Mouse (Mus musculus): ENCODE measurements at regions not wholly inside any gene's neighbourhood (a gene's known extent, or its start where the extent isn't known, plus 50 kb on each side); places are given as distances from the start of the nearest gene placed in this dataset.

DNA sequence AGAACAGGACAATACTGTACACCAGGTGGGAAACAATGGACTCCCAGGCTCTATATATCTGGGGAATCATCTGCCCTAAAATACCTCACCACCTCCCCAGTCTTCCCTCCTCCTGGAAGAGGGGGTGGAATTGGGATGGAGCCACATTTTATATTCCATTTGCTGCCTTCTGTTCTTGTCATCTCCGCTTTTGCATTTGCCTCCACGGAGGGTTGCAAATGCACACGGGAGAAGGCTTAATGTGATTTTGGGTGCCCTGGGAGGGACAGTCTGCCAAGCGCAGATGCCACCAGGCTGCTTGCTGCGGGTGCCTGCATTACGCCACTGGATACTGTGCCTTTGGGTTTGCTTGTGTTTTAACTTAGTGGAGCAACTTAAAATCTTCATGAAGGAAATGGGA is 239.5 kb upstream of the Zc3h12c start:
- intact Hi-C loops (cut with DNase I) = loop anchor here (10.0 kb wide), 1 partner anchor 267 kb away; the partner anchor contains the start of gene AI593442

DNA sequence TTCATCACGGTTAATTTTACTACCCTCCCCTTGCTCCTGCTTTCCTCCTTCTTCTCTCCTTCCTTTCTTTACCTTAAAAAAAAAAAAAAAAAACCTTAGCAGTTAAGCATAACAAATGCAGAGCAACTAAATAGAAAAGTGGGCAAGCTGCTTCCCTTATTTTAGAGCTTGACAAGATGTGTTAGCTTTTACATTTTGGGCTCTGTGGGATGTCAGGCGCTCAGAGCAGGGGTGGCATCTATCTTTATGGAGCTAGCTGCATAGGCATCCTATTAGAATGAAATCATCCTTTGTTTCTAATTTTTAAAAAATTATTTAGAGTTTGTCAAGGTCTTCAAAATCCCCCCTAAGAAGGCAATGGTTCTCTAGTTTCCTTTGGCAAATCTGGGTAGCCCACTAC is 234.1 kb upstream of the Zc3h12c start:
- intact Hi-C loops (cut with DNase I) = loop anchor here (10.0 kb wide), 1 partner anchor 272 kb away; the partner anchor contains the start of gene AI593442
- peak; percentile 39 to 49 for DNase-seq (ENCODE audit: low spot score in 2 of 2)

More for the DNA sequence above, 239.5 kb upstream of the Zc3h12c start:
- DNase-seq (ENCODE audit: low spot score in 2 of 2) = peak; percentile 53 to 66

DNA sequence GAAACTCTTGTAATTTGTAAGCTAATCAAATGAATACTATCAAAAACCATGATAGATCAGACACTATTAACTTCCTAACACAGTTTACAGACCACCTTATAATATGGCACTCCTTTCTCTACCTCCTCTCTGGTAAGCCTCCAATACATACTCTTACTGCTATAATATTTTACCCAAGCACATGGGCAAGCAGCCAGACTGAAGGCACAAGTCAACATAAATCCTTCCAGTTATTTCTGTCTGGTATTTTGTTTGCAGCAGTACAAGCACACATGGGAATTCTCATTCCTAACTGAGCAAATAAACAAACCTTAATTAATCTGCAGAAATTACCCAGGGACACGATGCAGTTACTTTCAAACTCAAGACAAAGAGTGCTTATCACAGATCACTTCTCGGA is 210.7 kb upstream of the Zc3h12c start:
- intact Hi-C loops (cut with DNase I) = no loop called here
- DNase-seq (ENCODE audit: low spot score in 2 of 2) = no peak

DNA sequence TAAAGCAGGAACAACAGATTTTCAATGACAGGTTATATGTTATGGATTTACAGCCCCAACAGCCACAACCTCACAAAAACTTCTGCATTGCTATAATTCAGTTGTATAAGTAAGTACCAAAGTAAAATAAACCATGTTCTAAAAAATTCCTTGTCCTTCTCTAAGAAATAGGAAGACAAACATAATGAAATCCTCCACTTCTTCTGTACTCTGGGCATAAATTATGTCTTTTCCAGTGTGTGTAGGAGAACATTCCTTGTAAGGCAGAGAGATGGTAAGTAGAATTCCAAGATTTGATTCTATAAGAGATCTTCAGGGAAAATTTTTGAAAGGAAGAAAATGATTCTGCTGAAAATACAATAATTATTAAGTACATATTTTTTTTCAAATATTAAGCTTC is 209.4 kb upstream of the Zc3h12c start:
- DNase-seq (ENCODE audit: low spot score in 2 of 2) = no peak
- intact Hi-C loops (cut with DNase I) = no loop called here

DNA sequence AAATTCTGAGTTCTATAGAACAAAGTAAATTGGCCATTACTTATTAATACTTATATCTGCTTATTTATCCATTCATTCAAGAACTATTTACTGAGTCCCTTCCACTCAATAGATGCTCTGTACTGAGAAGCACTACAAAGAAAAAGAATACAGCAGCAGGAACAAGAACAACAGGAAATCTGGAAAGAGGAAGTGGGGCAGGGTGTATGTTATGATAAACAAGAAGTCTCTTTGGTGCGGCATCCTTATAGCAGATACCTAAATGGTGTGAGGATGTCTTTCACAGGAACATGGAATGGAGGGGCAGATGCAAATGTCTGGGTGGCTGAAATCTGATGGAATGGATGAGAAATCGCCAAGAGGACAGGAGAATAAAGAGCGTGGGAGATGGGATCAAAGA is 208.5 kb upstream of the Zc3h12c start:
- intact Hi-C loops (cut with DNase I) = no loop called here

DNA sequence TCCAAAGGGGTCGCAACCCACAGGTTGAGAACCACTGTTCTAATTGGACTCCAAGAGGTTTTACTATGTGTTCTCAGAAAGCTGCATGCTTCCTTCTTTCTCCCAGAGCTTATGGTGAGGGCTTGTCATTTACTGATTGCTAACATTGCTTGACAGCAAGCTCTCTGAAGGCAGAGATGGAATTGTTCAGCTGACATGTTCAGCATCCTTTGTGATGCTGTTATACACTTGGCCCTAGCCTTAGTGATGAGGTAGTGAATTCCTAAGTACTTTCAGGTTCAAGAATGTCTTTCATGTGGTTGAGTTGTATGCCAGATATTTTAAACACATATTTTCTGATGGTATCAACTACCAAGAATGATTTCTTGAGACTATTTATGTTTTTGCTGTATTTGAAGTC is 202.9 kb upstream of the Zc3h12c start:
- intact Hi-C loops (cut with DNase I) = no loop called here
- no peak for DNase-seq (ENCODE audit: low spot score in 2 of 2)

More for the DNA sequence above, 208.5 kb upstream of the Zc3h12c start:
- no peak for DNase-seq (ENCODE audit: low spot score in 2 of 2)

DNA sequence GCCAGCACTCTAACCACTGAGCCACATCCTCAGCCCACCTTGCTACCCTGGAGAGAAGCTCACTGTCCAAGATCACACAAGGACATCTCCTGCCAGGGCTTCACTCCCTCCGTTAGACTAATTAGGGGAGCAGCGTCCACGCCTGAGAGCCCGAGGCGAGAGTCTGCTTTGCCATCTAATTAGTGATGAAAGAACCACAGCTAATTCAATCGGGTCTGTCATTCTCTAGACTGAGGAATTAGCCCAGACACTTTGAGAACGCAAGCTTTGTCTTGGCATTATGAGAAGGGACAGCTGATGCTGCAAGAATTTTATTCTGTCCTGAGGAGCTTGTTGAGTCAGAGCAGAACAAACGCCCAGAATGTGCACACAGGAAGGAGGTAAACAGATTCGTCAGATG is 200.5 kb upstream of the Zc3h12c start:
- intact Hi-C loops (cut with DNase I) = no loop called here
- no peak for DNase-seq (ENCODE audit: low spot score in 2 of 2)

DNA sequence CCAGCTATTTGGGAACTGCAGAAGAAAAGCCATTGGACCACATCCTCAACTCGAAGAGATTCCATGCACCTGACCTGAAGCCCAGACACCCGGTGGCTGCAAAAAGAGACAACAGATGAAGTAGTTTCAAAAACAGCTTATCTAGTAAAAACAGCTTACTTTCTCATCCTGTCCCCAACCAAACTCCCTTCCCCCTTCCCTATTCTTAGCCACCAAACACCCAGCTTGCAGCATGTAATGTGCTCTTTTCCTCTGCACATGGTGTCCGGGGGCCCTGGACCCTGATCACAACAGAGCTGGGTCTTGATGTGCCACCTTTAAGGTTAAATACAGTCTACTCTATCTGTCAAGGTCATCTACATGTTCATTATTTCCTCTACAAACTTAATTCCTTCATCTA is 199.7 kb upstream of the Zc3h12c start:
- no peak for DNase-seq (ENCODE audit: low spot score in 2 of 2)
- intact Hi-C loops (cut with DNase I) = no loop called here

DNA sequence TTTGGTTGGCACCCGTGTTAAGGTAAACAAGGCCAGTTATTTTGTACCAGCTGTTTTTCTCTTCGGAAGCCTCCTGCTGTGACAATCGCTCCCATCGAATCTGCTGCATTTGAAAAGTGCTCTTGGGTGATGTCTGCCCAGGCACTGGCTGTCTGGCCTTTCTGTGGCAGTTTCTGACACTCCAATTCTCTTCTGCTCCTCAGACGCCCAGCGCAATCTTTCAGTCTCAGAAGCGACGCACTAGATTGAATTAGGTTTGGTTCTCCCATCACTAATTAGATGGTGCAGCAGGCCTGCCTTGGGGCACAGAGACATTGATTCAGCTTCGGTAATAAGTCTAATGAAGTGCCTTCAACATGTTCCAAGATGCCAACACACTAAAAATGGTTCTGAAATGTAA is 197.7 kb upstream of the Zc3h12c start:
- DNase-seq (ENCODE audit: low spot score in 2 of 2) = no peak
- intact Hi-C loops (cut with DNase I) = no loop called here

DNA sequence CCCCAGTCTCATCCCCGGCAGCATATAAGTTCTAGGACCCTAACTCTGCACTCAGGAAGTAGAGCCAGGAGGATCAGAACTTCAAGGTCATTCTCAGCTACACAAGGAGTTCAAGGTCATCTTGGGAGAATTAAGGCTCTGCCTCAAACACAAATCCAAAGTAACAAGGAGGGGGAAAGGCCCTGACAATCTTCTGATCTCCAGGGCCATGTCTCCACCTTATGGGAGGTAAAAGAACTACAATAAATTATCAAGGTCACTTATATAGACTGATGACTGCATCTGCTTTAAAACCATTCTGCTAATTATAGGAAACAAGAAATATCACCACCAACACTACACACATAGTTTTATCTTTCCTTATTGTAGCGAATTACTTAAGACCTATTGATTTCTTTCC is 193.2 kb upstream of the Zc3h12c start:
- intact Hi-C loops (cut with DNase I) = no loop called here
- no peak for DNase-seq (ENCODE audit: low spot score in 2 of 2)

DNA sequence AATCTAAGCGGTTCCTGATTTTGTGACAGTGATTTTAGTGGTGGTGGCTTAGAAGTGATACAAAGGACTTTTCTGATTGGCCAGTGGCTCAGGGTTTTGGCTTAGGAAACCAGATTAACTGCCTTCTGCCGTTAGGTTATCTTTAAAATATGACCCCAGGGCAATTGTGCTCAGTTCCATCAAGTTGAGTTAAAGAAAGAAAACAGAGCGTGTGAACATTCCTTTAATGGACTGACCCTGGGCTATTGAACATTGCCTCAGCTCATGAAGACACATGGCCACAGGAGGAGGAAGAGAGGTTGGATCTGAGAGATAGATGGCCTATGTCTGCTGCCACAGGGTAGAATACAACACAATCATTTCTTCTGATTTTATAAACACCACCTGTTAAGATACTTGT is 191.0 kb upstream of the Zc3h12c start:
- intact Hi-C loops (cut with DNase I) = no loop called here
- no peak for DNase-seq (ENCODE audit: low spot score in 2 of 2)

DNA sequence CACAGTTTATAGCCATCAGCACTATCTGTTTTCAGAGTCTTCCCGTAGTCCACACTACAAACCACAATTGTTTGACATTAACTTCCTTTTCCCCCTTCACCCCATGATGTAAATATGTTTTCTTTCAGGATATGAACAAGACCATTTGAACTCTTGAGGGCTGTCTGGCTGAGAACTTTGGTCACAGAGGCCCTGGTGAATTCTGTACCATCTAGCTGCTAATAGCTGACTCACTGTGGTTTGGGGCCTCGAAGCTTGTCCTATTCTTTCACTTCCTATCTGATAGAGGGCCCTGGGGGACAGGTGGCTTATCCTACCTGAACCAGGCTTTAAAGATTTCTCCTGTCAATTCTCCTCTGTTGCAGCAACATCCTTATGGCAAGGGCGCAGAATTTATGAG is 188.2 kb upstream of the Zc3h12c start:
- no peak for DNase-seq (ENCODE audit: low spot score in 2 of 2)
- intact Hi-C loops (cut with DNase I) = no loop called here

DNA sequence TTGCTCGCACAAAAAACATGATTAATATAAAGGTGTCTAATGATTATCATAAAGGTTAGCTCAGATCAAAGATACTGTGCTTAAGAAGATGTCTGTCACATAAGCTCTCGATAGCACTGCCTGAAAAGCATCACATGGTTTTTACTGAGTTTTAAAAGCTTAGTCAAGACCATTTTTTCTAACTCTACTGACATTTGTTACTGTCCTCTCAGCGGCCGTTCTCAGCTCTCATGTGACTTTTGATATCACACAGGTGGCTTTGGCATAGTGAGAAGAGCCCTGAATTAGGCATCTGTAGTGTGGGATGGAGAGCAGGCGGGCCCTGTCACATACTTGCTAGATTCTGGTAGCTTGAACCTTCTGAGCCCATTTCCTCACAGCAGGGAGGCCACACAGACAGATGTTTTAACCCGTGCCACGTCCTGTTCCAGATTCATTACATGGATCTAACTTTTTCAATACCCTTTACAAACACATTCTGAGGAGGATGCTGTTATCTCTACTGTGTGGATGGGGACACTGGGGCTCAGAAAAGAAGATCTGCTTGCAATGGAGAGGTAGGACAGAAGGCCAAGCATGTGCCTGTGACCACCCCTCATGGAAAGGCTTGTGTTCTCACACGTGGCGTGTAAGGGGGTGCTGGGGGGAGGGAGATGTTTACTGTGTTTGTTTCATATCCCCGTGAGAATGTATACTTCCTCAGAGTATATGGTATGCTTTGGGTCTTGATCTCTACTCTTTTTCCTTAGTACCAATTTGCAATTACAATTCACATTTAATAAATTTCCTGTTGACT is 187.0 kb upstream of the Zc3h12c start:
- intact Hi-C loops (cut with DNase I) = no loop called here

DNA sequence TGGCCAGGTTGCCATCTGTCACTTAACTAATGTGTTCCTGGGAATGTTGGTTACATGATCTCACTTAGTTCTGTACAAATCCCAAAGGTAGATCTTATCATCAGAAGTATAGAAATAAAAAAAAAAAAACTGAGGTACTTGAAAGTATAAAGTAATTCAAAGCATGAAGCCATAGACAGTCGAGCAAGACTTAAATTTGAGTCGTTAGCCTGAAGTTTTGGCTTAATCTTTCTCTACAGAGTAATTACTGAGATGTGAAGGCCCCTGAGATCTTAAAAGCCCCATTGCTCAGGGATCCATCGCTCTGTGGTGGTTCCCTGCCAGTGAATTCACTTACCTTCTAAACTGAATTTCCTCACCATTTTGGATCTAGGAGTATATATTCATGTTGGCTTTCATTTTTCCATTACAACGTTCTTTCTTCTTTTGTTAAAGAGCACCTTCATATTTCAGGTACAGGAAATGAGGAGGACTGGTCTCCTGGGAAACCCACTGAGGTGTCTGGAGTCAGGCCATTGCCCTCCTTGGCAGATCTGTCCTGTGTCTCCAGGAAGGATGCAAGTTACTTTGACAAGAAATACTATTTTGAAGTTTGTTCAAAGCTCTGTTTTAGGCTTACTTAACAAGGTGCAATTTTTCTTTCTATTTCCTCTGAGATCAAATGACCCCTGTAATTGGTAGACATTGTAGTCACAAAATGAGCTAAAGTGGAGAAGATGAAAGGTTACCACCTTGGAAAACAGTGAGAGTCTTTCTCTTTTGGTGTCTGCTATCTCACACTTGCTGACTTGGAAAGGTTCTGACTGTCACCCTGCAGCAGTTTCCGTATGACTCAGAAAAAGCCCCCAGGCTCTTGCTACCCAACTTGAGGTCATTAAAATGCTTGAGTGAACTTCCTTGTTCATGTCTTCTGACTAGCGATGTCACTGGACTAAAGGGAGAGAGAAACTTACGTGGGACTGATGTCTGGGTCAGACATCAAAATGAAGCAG is 180.5 kb upstream of the Zc3h12c start:
- DNase-seq (ENCODE audit: low spot score in 2 of 2) = no peak
- intact Hi-C loops (cut with DNase I) = no loop called here

More for the DNA sequence above, 187.0 kb upstream of the Zc3h12c start:
- DNase-seq (ENCODE audit: low spot score in 2 of 2) = no peak

DNA sequence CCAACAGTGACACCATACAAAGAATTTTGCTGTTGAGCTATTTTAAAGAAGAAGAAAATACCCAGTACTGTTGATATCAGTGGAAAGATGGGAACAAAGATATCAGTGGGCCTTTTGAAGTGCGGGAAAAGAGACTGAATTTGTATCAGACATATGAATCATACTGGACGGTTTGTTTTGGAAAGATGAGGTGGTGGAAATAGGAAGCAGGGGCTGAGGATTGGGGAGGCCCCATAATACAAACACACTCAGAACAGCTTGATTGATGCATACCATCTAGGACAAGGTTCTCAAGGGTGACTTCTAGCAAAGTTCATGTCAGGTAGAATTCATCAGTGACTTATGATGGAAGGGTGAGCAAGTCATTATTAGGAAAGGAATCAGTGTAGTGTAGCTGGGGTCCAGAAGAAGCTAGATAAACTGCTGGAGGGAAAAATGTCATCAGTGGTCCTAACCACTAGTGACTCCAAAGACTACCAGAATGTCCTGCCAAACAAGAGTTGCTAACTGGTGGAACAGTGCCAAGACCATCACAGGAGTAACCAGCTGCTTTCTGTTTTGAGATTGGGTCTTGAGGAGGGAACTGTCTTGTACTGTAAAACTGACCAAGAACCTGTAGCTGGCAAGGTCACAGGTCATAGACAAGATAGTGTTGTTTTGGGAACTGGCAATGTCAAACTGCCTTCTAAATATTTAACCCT is 176.0 kb upstream of the Zc3h12c start:
- intact Hi-C loops (cut with DNase I) = no loop called here
- no peak for DNase-seq (ENCODE audit: low spot score in 2 of 2)

DNA sequence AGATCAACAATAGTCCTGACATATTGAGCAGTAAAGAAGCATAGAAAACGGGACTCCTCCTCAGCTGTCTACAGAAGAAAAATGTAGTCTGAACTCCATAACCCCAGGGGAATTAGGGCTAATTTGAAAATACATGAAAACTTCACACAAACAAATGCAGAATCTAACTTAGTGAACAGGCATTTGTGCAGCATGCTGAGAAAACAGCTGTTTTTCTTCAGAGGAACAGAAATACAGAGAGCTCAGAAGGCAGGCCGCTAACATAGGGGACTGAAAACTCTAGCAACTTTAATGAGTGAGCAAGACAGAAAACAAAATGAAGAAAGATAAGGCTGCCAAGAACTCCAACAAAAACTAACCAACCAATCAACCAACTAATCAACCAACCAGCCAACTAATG is 172.7 kb upstream of the Zc3h12c start:
- no peak for DNase-seq (ENCODE audit: low spot score in 2 of 2)
- intact Hi-C loops (cut with DNase I) = no loop called here

DNA sequence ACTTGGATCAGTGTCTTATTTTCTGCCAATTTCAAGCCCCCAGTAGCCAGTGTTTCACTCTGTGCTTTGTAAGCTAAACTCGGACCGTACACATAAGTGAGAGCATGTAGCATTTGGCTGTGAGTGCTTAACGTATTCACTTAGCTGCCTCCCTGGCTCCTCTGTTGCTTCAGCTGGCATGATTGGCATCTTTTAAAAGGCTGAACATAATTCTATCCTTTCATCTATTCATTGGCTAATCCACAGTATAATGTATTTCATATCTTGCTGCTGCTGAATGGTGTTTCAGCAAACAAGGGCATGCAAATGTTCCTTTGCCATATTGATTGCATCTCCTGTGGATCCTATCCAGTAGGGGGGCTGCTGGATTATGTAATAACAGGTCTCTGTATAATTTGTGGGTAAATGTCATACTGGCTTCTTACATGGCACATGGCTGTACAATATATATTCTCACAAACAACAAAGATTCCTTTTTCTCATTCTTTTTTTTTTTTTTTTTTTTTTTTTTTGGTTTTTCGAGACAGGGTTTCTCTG is 169.5 kb upstream of the Zc3h12c start:
- intact Hi-C loops (cut with DNase I) = no loop called here

DNA sequence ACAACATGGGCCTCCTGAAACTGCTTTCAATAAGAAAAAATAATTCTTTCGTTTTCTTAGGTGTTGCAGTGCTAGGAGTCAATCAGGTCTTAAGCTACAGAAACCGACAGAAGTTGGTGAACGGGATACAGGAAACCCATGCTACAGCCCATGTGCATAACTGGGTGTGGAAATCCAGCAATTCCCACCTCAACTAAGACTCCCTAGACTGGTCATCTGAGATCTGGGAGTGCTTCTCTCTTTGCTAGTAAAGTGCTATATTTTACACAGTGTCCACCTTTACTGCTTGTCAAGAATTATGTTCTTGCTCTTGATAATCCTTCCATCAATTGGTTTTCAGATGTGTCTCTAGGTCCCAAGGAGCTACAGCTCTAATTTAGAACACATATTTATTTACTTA is 166.4 kb upstream of the Zc3h12c start:
- intact Hi-C loops (cut with DNase I) = no loop called here
- DNase-seq (ENCODE audit: low spot score in 2 of 2) = no peak

More for the DNA sequence above, 169.5 kb upstream of the Zc3h12c start:
- DNase-seq (ENCODE audit: low spot score in 2 of 2) = no peak

DNA sequence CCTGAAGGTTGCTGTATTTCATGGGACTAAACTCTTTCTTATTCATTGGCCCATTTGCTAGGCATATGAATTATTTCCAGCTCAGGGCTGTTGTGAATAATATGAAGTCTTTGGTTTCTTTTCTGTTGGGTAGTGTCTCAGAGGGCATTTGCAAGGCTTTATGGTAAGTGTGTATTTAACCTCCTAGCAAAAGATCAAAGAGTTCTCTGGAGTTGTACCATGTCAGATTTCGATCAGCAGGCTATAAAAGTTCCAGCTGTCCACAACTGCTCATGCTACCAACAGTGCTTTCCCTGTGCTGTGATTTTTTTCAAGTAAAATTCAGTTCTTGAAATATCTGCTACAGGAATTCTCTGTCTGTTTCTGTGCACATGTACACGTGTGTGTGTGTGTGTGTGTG is 165.5 kb upstream of the Zc3h12c start:
- no peak for DNase-seq (ENCODE audit: low spot score in 2 of 2)
- intact Hi-C loops (cut with DNase I) = no loop called here

DNA sequence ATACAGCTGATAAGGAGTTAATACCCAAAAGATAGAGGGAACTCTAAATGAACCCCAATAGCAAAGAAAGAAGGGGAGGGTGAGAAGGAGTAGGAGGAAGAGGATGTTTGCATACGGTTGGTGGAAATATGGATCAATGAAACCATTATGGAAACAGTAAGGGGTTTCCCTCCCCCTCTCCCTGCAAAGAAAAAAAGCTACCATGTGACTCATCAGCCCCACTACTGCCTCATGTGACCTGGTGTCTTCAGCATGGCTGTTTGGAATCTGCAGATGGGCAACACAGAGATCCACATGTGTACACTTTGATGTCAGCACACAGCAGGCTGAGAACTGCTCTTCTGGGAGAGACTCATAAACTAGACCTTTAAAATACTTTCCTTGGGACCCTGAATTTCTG is 163.4 kb upstream of the Zc3h12c start:
- intact Hi-C loops (cut with DNase I) = no loop called here
- no peak for DNase-seq (ENCODE audit: low spot score in 2 of 2)

Measured in left cerebral cortex, postnatal 14 days (tissue).